14 mouse cellular contexts compared by ENCODE assay signal in genomic region chr11:96299781-96300180, GRCm38 (mm10). TPM values are rescaled to one million over a fixed set of nuclear protein-coding genes. Genes with fewer than 3 reads are reported as not detected.
DNase-seq lines count a peak whose midpoint lies in the region; ATAC-seq and TF ChIP-seq lines count a peak whose summit lies in the region.
"Had no signal": no experiment of that assay in that cellular context is flagged by ENCODE, and none has a peak within 500 bp of the region (broad histone marks: within the 10 kb centered on the region; RNA-seq: fewer than 3 reads in every experiment).

No protein-coding gene starts in this region.

- no peak overlapping the region for H3K27ac ChIP-seq in heart, embryonic 13.5 days (replicated peaks)
- H3K27ac ChIP-seq in lung, embryonic 15.5 days: peak overlapping the region; percentile 85
- no peak overlapping the region for H3K27ac ChIP-seq in limb, embryonic 14.5 days (replicated peaks; ENCODE audit: low read depth, low read length)
- H3K27ac ChIP-seq: midbrain, embryonic 15.5 days had no signal

- no peaks in the 10 kb centered on the region for H3K9me3 ChIP-seq in heart, embryonic 13.5 days
- H3K9me3 ChIP-seq in lung, embryonic 15.5 days: no peaks in the 10 kb centered on the region
- H3K9me3 ChIP-seq in limb, embryonic 14.5 days (ENCODE audit: control insufficient read depth, low read length): no peaks in the 10 kb centered on the region
- H3K9me3 ChIP-seq: midbrain, embryonic 15.5 days had no signal

- H3K4me1 ChIP-seq in heart, embryonic 13.5 days: peaks cover 12% of the 10 kb centered on the region
- peaks cover 26% of the 10 kb centered on the region for H3K4me1 ChIP-seq in lung, embryonic 15.5 days
- H3K4me1 ChIP-seq in limb, embryonic 14.5 days (ENCODE audit: control insufficient read depth, insufficient read depth, low read length): 0 out of 2 replicates have a peak, but pooled peaks cover 3% of the 10 kb centered on the region

- H3K4me2 ChIP-seq in heart, embryonic 13.5 days: peak overlapping the region; percentile 33; the same call in 1 of the 2 replicates
- H3K4me2 ChIP-seq in lung, embryonic 15.5 days: peak overlapping the region; percentile 70
- H3K4me2 ChIP-seq in limb, embryonic 14.5 days (replicated peaks; ENCODE audit: low read depth, low read length, severe bottlenecking): no peak overlapping the region; the same call in 1 of the 2 replicates
- H3K4me2 ChIP-seq: midbrain, embryonic 15.5 days had no signal

- no peak for ATAC-seq in heart, embryonic 13.5 days (ENCODE audit: extremely low read depth, insufficient number of reproducible peaks, low FRiP score, low TSS enrichment)
- ATAC-seq in lung, embryonic 15.5 days (ENCODE audit: borderline replicate concordance, extremely low read depth, low FRiP score, low TSS enrichment): no peak
- no peak for ATAC-seq in limb, embryonic 14.5 days (ENCODE audit: low FRiP score, low read depth)
- ATAC-seq: forebrain, embryonic 16.5 days; midbrain, embryonic 15.5 days had no signal

- DNase-seq in heart, postnatal 36 days: no peak
- no peak for DNase-seq in lung, adult 18-20 months
- DNase-seq in limb, embryonic 14.5 days (ENCODE audit: low spot score): no peak
- DNase-seq in embryo, embryonic 10.5 days (ENCODE audit: low spot score): no peak
- no peak for DNase-seq in left cerebral cortex, adult 18-20 months (ENCODE audit: low spot score in 2 of 2)
- no peak for DNase-seq in adrenal gland, adult 8-10 months
- DNase-seq: cerebellum, adult 11 months had no signal

- H3K27me3 ChIP-seq in heart, embryonic 13.5 days (replicated peaks): peaks cover 100% of the 10 kb centered on the region
- peaks cover 96% of the 10 kb centered on the region for H3K27me3 ChIP-seq in lung, embryonic 15.5 days
- peaks cover 100% of the 10 kb centered on the region for H3K27me3 ChIP-seq in limb, embryonic 14.5 days (ENCODE audit: control insufficient read depth, insufficient read depth, low read length)

- intact Hi-C loops in heart, postnatal 36 days (cut with DNase I): no loop called here

- H3K36me3 ChIP-seq in heart, embryonic 13.5 days: no peaks in the 10 kb centered on the region
- no peaks in the 10 kb centered on the region for H3K36me3 ChIP-seq in lung, embryonic 15.5 days
- H3K36me3 ChIP-seq in limb, embryonic 14.5 days (ENCODE audit: control insufficient read depth, insufficient read depth, low read length): no peaks in the 10 kb centered on the region
- H3K36me3 ChIP-seq: midbrain, embryonic 15.5 days had no signal

- 3% methylated on average over 9 of the region's 9 CpGs for WGBS in heart, embryonic 13.5 days
- WGBS in lung, embryonic 15.5 days: 5% methylated on average over 9 of the region's 9 CpGs
- 2% methylated on average over 9 of the region's 9 CpGs for WGBS in limb, embryonic 14.5 days

- peak overlapping the region; percentile 41 for H3K4me3 ChIP-seq in heart, embryonic 13.5 days
- peak overlapping the region; percentile 57 for H3K4me3 ChIP-seq in lung, embryonic 15.5 days
- peak overlapping the region; percentile 25; the same call in 1 of the 2 replicates for H3K4me3 ChIP-seq in limb, embryonic 14.5 days (replicated peaks; ENCODE audit: low read length)
- H3K4me3 ChIP-seq: midbrain, embryonic 15.5 days had no signal

- TF ChIP-seq POLR2A in limb, embryonic 14.5 days (IDR thresholded peaks at IDR 0.05; ENCODE audit: borderline replicate concordance, extremely low read depth, insufficient read depth, insufficient read length): no peak

- no peak overlapping the region for H3K9ac ChIP-seq in heart, embryonic 13.5 days
- H3K9ac ChIP-seq in lung, embryonic 15.5 days: peak overlapping the region; percentile 63
- H3K9ac ChIP-seq in limb, embryonic 14.5 days (ENCODE audit: low read depth, low read length, severe bottlenecking): no peak overlapping the region
- H3K9ac ChIP-seq: midbrain, embryonic 15.5 days had no signal

RNA-seq across cellular contexts. Expression of gene Hoxb5, which starts 3.4 kb away (rescaled TPM):
- polyA plus RNA-seq in heart, embryonic 13.5 days (2015; fragmentation: Nextera tagmentation; extraction: Ambion mirVana): 3.8 and 5.5 TPM in 2 replicates
- total RNA-seq in heart, postnatal 36 days (2021): under 1 TPM; 0.19 to 0.22 TPM
- polyA plus RNA-seq in lung, embryonic 15.5 days (2015; fragmentation: Nextera tagmentation; extraction: Ambion mirVana): 46.1 and 54.1 TPM in 2 replicates
- polyA plus RNA-seq in limb, embryonic 14.5 days (2012; rRNA removed): 1.8 TPM in 2 replicates
- polyA plus RNA-seq in limb, embryonic 14.5 days (2014; fragmentation: Nextera tagmentation; extraction: Ambion mirVana): 0.51 and 0.85 TPM in 2 replicates
- not detected for total RNA-seq in left cerebral cortex, adult 18-20 months (2021)
- total RNA-seq in adrenal gland, adult 8-10 months (2022): 10 to 100 TPM; 25.2 to 38.3 (median 26.7) TPM
- total RNA-seq: layer of hippocampus, adult 18-20 months had no signal
- polyA plus RNA-seq: C2C12; forebrain, embryonic 16.5 days had no signal

RNA-seq across cellular contexts. Expression of gene Hoxb6, which starts 7.5 kb away (rescaled TPM):
- polyA plus RNA-seq in heart, embryonic 13.5 days (2015; fragmentation: Nextera tagmentation; extraction: Ambion mirVana): 1.4 and 2.0 TPM in 2 replicates
- total RNA-seq in heart, postnatal 36 days (2021): not detected
- polyA plus RNA-seq in lung, embryonic 15.5 days (2015; fragmentation: Nextera tagmentation; extraction: Ambion mirVana): 15.2 and 16.9 TPM in 2 replicates
- polyA plus RNA-seq in limb, embryonic 14.5 days (2012; rRNA removed): 2.2 and 2.8 TPM in 2 replicates
- polyA plus RNA-seq in limb, embryonic 14.5 days (2014; fragmentation: Nextera tagmentation; extraction: Ambion mirVana): 0.30 and 0.61 TPM in 2 replicates
- total RNA-seq in left cerebral cortex, adult 18-20 months (2021): not detected
- 10 to 100 TPM; 56.4 to 77.8 (median 59.5) TPM for total RNA-seq in adrenal gland, adult 8-10 months (2022)
- total RNA-seq: layer of hippocampus, adult 18-20 months; liver, adult 2 months had no signal
- polyA plus RNA-seq: forebrain, embryonic 16.5 days had no signal

RNA-seq across cellular contexts. Expression of gene Hoxb7, which starts 13.4 kb away (rescaled TPM):
- polyA plus RNA-seq in heart, embryonic 13.5 days (2015; fragmentation: Nextera tagmentation; extraction: Ambion mirVana): 0.11 and 0.25 TPM in 2 replicates
- total RNA-seq in heart, postnatal 36 days (2021): not detected
- 2.5 and 3.0 TPM in 2 replicates for polyA plus RNA-seq in lung, embryonic 15.5 days (2015; fragmentation: Nextera tagmentation; extraction: Ambion mirVana)
- polyA plus RNA-seq in limb, embryonic 14.5 days (2012; rRNA removed): 2.0 and 2.7 TPM in 2 replicates
- polyA plus RNA-seq in limb, embryonic 14.5 days (2014; fragmentation: Nextera tagmentation; extraction: Ambion mirVana): 2.2 and 4.4 TPM in 2 replicates
- total RNA-seq in left cerebral cortex, adult 18-20 months (2021): not detected
- 10 to 100 TPM; 44.6 to 62.9 (median 53.0) TPM for total RNA-seq in adrenal gland, adult 8-10 months (2022)
- total RNA-seq: layer of hippocampus, adult 18-20 months had no signal
- polyA plus RNA-seq: forebrain, embryonic 16.5 days; midbrain, embryonic 15.5 days had no signal

RNA-seq across cellular contexts. Expression of gene Hoxb8, which starts 18.1 kb away (rescaled TPM):
- polyA plus RNA-seq in heart, embryonic 13.5 days (2015; fragmentation: Nextera tagmentation; extraction: Ambion mirVana): not detected in 2 replicates
- total RNA-seq in heart, postnatal 36 days (2021): not detected
- polyA plus RNA-seq in lung, embryonic 15.5 days (2015; fragmentation: Nextera tagmentation; extraction: Ambion mirVana): 0.91 and 1.0 TPM in 2 replicates
- 2.1 and 2.3 TPM in 2 replicates for polyA plus RNA-seq in limb, embryonic 14.5 days (2012; rRNA removed)
- polyA plus RNA-seq in limb, embryonic 14.5 days (2014; fragmentation: Nextera tagmentation; extraction: Ambion mirVana): 0.10 and 0.43 TPM in 2 replicates
- total RNA-seq in left cerebral cortex, adult 18-20 months (2021): not detected
- total RNA-seq in adrenal gland, adult 8-10 months (2022): 10 to 100 TPM; 50.4 to 99.8 (median 83.6) TPM
- total RNA-seq: layer of hippocampus, adult 18-20 months; liver, adult 2 months had no signal
- polyA plus RNA-seq: forebrain, embryonic 16.5 days; midbrain, embryonic 15.5 days had no signal

RNA-seq across cellular contexts. Expression of gene Hoxb4, which starts 18.3 kb away (rescaled TPM):
- polyA plus RNA-seq in heart, embryonic 13.5 days (2015; fragmentation: Nextera tagmentation; extraction: Ambion mirVana): 0.43 and 0.59 TPM in 2 replicates
- under 1 TPM; 0.51 to 0.53 TPM for total RNA-seq in heart, postnatal 36 days (2021)
- polyA plus RNA-seq in lung, embryonic 15.5 days (2015; fragmentation: Nextera tagmentation; extraction: Ambion mirVana): 4.3 and 4.4 TPM in 2 replicates
- polyA plus RNA-seq in limb, embryonic 14.5 days (2012; rRNA removed): 2.3 and 2.5 TPM in 2 replicates
- polyA plus RNA-seq in limb, embryonic 14.5 days (2014; fragmentation: Nextera tagmentation; extraction: Ambion mirVana): 0.17 and 0.28 TPM in 2 replicates
- not detected for total RNA-seq in left cerebral cortex, adult 18-20 months (2021)
- total RNA-seq in adrenal gland, adult 8-10 months (2022): 10 to 100 TPM; 19.9 to 45.3 (median 27.0) TPM
- total RNA-seq: layer of hippocampus, adult 18-20 months had no signal
- polyA plus RNA-seq: forebrain, embryonic 16.5 days; midbrain, embryonic 15.5 days had no signal

Comparison
In these comparisons a context has a peak if more than half of its experiments do, and no peak if none do; other contexts are left out.
1. RNA of gene Hoxb5, which starts 3.4 kb away (total RNA-seq): 25.2 to 38.3 TPM in adrenal gland, adult 8-10 months; 0.19 to 0.22 TPM in heart, postnatal 36 days and not detected in left cerebral cortex, adult 18-20 months; every median in the first group is over 10 times any median in the second.
2. RNA of gene Hoxb6, which starts 7.5 kb away (total RNA-seq): 56.4 to 77.8 TPM in adrenal gland, adult 8-10 months; not detected in heart, postnatal 36 days and not detected in left cerebral cortex, adult 18-20 months; every median in the first group is over 10 times any median in the second.
3. RNA of gene Hoxb7, which starts 13.4 kb away (total RNA-seq): 44.6 to 62.9 TPM in adrenal gland, adult 8-10 months; not detected in heart, postnatal 36 days and not detected in left cerebral cortex, adult 18-20 months; every median in the first group is over 10 times any median in the second.
4. Peak in every context shown above with its lines, with median percentiles within 50 percentile points of each other: H3K4me3 ChIP-seq.